Mouse (Mus musculus) limb, embryonic 12.5 days (tissue): ENCODE data around the gene Vmn2r22. TPM values are rescaled to one million over a fixed set of nuclear protein-coding genes. Genes with fewer than 3 reads are reported as not detected.
"Not testable (repeated sequence)": the region's sequence is repeated elsewhere in the genome, so short reads cannot be mapped to it uniquely, and the experiment has no call there.

ENCODE experiments used
- ATAC-seq: fragments of 200-750 bp; cut with Nextera tagmentation; 2 replicates; pipeline ENCODE4 v1.8.0; 2017; ENCODE audit warnings: low read depth, moderate TSS enrichment; ENCODE audit not compliant: insufficient number of reproducible peaks, insufficient read depth, low FRiP score, low TSS enrichment
- H3K27ac ChIP-seq: fragments of 300-500 bp; sonication (generic); 2 replicates; pipeline ENCODE4 v1.5.1; 2016; ENCODE audit warnings: mild to moderate bottlenecking, moderate library complexity
- H3K27me3 ChIP-seq: fragments of 300-500 bp; sonication (generic); 2 replicates; pipeline ENCODE4 v1.6.1; 2016; ENCODE audit warnings: mild to moderate bottlenecking, moderate library complexity
- H3K36me3 ChIP-seq: fragments of 300-500 bp; sonication (generic); 2 replicates; pipeline ENCODE4 v1.6.1; 2016; ENCODE audit warnings: mild to moderate bottlenecking, moderate library complexity
- H3K4me1 ChIP-seq: fragments of 300-500 bp; sonication (generic); replicated peaks from 2 replicates; pipeline ENCODE4 v1.6.1; 2016
- H3K4me2 ChIP-seq: fragments of 300-500 bp; sonication (generic); 2 replicates; pipeline ENCODE4 v1.6.1; 2016; ENCODE audit warnings: mild to moderate bottlenecking, moderate library complexity
- H3K4me3 ChIP-seq: fragments of 300-500 bp; sonication (generic); replicated peaks from 2 replicates; pipeline ENCODE4 v1.5.1; 2016; ENCODE audit warnings: mild to moderate bottlenecking
- H3K9ac ChIP-seq: fragments of 300-500 bp; sonication (generic); replicated peaks from 2 replicates; pipeline ENCODE4 v1.6.1; 2016; ENCODE audit warnings: mild to moderate bottlenecking, moderate library complexity
- H3K9me3 ChIP-seq: fragments of 300-500 bp; sonication (generic); 2 replicates; pipeline ENCODE4 v1.6.1; 2016; ENCODE audit warnings: mild to moderate bottlenecking, moderate library complexity
- WGBS: fragments of 180-500 bp; shearing (Covaris S2); methylation state at CpG from one replicate; pipeline ENCODE4 v1.1.7; 2016; 5-methylcytosine and 5-hydroxymethylcytosine counted together
- polyA plus RNA-seq: library from polyadenylated mRNA; unstranded; fragments of >200 nt; fragmentation: Nextera tagmentation; extraction: Ambion mirVana; gene quantifications from 2 replicates; pipeline ENCODE4 v1.2.1, GENCODE M21; 2016

Gene Vmn2r22
- polyA plus RNA-seq = not detected in 2 replicates

DNA sequence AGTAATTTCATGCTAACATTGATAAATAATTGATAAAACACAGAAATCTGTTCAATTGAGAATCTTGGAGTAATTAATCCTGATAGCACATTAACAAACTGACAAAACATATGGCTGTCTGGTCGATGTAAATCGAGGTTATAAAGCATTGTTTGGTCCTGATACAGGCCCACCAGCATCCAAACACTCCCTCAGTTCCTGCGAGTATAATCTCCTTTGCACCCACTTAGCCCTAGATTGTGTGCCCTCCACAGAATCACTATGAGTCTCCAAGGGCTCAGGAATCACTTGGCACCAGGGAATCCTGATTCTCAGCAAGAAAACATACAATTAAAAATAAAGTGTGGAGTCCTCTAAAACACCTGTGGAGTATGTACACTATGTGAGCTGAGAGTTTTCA is at the start of gene Vmn2r22:
TSS of gene Vmn2r22 (minus strand) at position 101 of the 400 bp plus-strand sequence.
- not testable (repeated sequence) for H3K4me3 ChIP-seq, H3K27me3 ChIP-seq, H3K4me1 ChIP-seq, H3K4me2 ChIP-seq, H3K36me3 ChIP-seq, H3K27ac ChIP-seq, H3K9ac ChIP-seq, ATAC-seq, H3K9me3 ChIP-seq
- WGBS = 76% methylated on average over 3 of the region's 3 CpGs

DNA sequence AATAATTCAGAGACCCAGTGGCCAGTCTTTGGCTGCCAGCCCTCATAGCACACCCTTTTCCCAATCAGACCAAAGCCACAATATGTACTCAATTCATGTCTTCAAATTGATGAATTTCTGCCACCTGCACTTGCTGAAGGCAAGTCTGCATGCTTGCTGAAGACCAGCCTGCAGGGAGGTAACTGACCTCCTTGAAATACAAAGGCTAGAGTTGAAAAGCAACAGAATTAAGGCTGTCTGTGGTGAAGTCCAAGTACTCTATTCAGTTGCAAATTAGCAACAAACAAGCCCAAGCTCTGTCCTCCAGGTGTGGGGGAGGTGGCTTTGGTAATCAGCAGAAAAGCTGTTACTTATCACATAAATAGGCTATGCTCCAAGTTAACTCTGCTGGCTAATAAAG is 46.7 kb upstream of the Vmn2r22 start:
- no peaks in the 10 kb centered on the region for H3K4me1 ChIP-seq
- no peaks in the 10 kb centered on the region for H3K9me3 ChIP-seq
- H3K4me2 ChIP-seq = no peak overlapping the region
- H3K27ac ChIP-seq = no peak overlapping the region
- no peaks in the 10 kb centered on the region for H3K27me3 ChIP-seq
- no peak overlapping the region for H3K4me3 ChIP-seq
- ATAC-seq = no peak
- no peaks in the 10 kb centered on the region for H3K36me3 ChIP-seq
- no peak overlapping the region for H3K9ac ChIP-seq

- WGBS = 38% methylated on average over 1 of the region's 1 CpGs
Measured at GRCm38 (mm10) chr6:123696639-123697038, 46.1 kb upstream of the Vmn2r22 start.

GRCm38 (mm10) chr6:123657040-123657439 is 6.5 kb upstream of the Vmn2r22 start:
- ATAC-seq = no peak
- Histone ChIP-seq H3K9ac (no peak overlapping the region), H3K36me3 (no peaks in the 10 kb centered on the region), H3K27ac (no peak overlapping the region), H3K9me3 (no peaks in the 10 kb centered on the region), H3K4me3 (no peak overlapping the region), H3K4me2 (no peak overlapping the region), H3K4me1 (no peaks in the 10 kb centered on the region), H3K27me3 (no peaks in the 10 kb centered on the region)
- 72% methylated on average over 6 of the region's 6 CpGs for WGBS

More at GRCm38 (mm10) chr6:123696639-123697038, 46.1 kb upstream of the Vmn2r22 start:
- not testable (repeated sequence) for H3K9me3 ChIP-seq, ATAC-seq, H3K9ac ChIP-seq, H3K4me2 ChIP-seq, H3K36me3 ChIP-seq, H3K4me3 ChIP-seq, H3K27ac ChIP-seq, H3K4me1 ChIP-seq, H3K27me3 ChIP-seq

GRCm38 (mm10) chr6:123639394-123639793 is 11.1 kb downstream of the Vmn2r22 start:
- not testable (repeated sequence) for H3K27ac ChIP-seq, ATAC-seq, H3K4me2 ChIP-seq, H3K9ac ChIP-seq, H3K4me1 ChIP-seq, H3K9me3 ChIP-seq, H3K27me3 ChIP-seq, H3K36me3 ChIP-seq, H3K4me3 ChIP-seq
- WGBS = 75% methylated on average over 4 of the region's 4 CpGs

- not testable (repeated sequence) for H3K27ac ChIP-seq, H3K4me1 ChIP-seq, H3K4me3 ChIP-seq, ATAC-seq, H3K36me3 ChIP-seq, H3K9me3 ChIP-seq, H3K9ac ChIP-seq, H3K4me2 ChIP-seq, H3K27me3 ChIP-seq
- no CpG with 5 or more reads among the region's 2 CpGs for WGBS
Measured at GRCm38 (mm10) chr6:123623784-123624183, 26.7 kb downstream of the Vmn2r22 start.

DNA sequence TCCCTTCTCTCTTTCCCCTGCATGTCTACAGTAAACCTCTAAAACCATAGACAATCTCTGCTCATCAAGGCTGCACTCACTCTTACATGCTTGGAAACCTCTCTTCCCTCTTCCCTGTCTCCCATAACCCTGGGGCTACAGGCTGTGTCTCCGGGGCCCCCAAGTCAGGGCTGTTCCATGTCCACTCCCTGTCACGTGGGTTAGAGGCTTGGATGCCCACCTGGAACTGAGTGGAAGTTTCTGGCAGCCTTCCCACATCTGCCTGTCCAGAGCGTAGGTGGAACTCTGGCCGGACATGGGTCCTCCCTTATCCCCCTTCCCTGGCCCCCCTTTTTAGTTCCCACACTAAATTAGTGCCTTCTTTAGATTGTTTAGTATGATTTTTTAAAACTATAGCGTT is 62.2 kb downstream of the Vmn2r22 start:
- WGBS = no CpG with 5 or more reads among the region's 5 CpGs
- H3K27ac ChIP-seq, H3K4me2 ChIP-seq, H3K9me3 ChIP-seq, H3K9ac ChIP-seq, H3K4me3 ChIP-seq, H3K27me3 ChIP-seq, ATAC-seq, H3K36me3 ChIP-seq, H3K4me1 ChIP-seq: not testable (repeated sequence)

GRCm38 (mm10) chr6:123587796-123588328 is 62.7 kb downstream of the Vmn2r22 start:
- H3K4me2 ChIP-seq, H3K4me1 ChIP-seq, H3K4me3 ChIP-seq, H3K9ac ChIP-seq, H3K9me3 ChIP-seq, H3K36me3 ChIP-seq, H3K27ac ChIP-seq, H3K27me3 ChIP-seq, ATAC-seq: not testable (repeated sequence)
- WGBS = no CpG with 5 or more reads among the region's 2 CpGs

GRCm38 (mm10) chr6:123583988-123584387 is 66.5 kb downstream of the Vmn2r22 start:
- H3K4me3 ChIP-seq, H3K27me3 ChIP-seq, ATAC-seq, H3K4me1 ChIP-seq, H3K9me3 ChIP-seq, H3K36me3 ChIP-seq, H3K9ac ChIP-seq, H3K27ac ChIP-seq, H3K4me2 ChIP-seq: not testable (repeated sequence)
- WGBS = no CpG with 5 or more reads among the region's 1 CpGs

GRCm38 (mm10) chr6:123574698-123575097 is 75.8 kb downstream of the Vmn2r22 start:
- not testable (repeated sequence) for ATAC-seq, H3K27ac ChIP-seq, H3K4me1 ChIP-seq, H3K9ac ChIP-seq, H3K9me3 ChIP-seq, H3K4me3 ChIP-seq, H3K36me3 ChIP-seq, H3K27me3 ChIP-seq, H3K4me2 ChIP-seq
- WGBS = no CpG with 5 or more reads among the region's 2 CpGs
